Comparison of ENCODE assay signal across 22 mouse cellular contexts in genomic region chr16:9077451-9077850, GRCm38 (mm10).
DNase-seq lines count a peak whose midpoint lies in the region; ATAC-seq lines count a peak whose summit lies in the region.
"Had no signal": no experiment of that assay in that cellular context is flagged by ENCODE, and none has a peak within 500 bp of the region (broad histone marks: within the 10 kb centered on the region; RNA-seq: fewer than 3 reads in every experiment).

No protein-coding gene starts in this region.

- H3K27me3 ChIP-seq in embryonic facial prominence, embryonic 14.5 days (replicated peaks; ENCODE audit: control insufficient read depth, insufficient read depth, low read length): no peaks in the 10 kb centered on the region
- no peaks in the 10 kb centered on the region for H3K27me3 ChIP-seq in embryonic facial prominence, embryonic 10.5 days (replicated peaks; ENCODE audit: low read depth, poor library complexity, severe bottlenecking)
- H3K27me3 ChIP-seq in hindbrain, embryonic 10.5 days (ENCODE audit: insufficient read depth, poor library complexity, severe bottlenecking): no peaks in the 10 kb centered on the region
- H3K27me3 ChIP-seq in hindbrain, embryonic 12.5 days: no peaks in the 10 kb centered on the region
- H3K27me3 ChIP-seq in midbrain, embryonic 11.5 days (ENCODE audit: control insufficient read depth, insufficient read depth, low read length): peaks cover 2% of the 10 kb centered on the region; the same call in 1 of the 2 replicates
- H3K27me3 ChIP-seq in midbrain, embryonic 13.5 days: no peaks in the 10 kb centered on the region
- H3K27me3 ChIP-seq: CH12.LX, Patski had no signal

- no peaks in the 10 kb centered on the region for H3K9me3 ChIP-seq in embryonic facial prominence, embryonic 14.5 days (ENCODE audit: control insufficient read depth, low read length)
- H3K9me3 ChIP-seq in embryonic facial prominence, embryonic 10.5 days: no peaks in the 10 kb centered on the region
- no peaks in the 10 kb centered on the region for H3K9me3 ChIP-seq in hindbrain, embryonic 10.5 days
- H3K9me3 ChIP-seq in hindbrain, embryonic 12.5 days (replicated peaks): no peaks in the 10 kb centered on the region
- no peaks in the 10 kb centered on the region for H3K9me3 ChIP-seq in midbrain, embryonic 11.5 days (ENCODE audit: control insufficient read depth, low read length)
- H3K9me3 ChIP-seq in midbrain, embryonic 13.5 days: no peaks in the 10 kb centered on the region
- H3K9me3 ChIP-seq: G1E had no signal

- WGBS in embryonic facial prominence, embryonic 14.5 days: 36% methylated on average over 2 of the region's 2 CpGs
- WGBS in embryonic facial prominence, embryonic 10.5 days: 84% methylated on average over 2 of the region's 2 CpGs
- WGBS in hindbrain, embryonic 10.5 days: 85% methylated on average over 2 of the region's 2 CpGs
- 89% methylated on average over 2 of the region's 2 CpGs for WGBS in hindbrain, embryonic 12.5 days
- WGBS in midbrain, embryonic 11.5 days: 47% methylated on average over 2 of the region's 2 CpGs
- 40% methylated on average over 2 of the region's 2 CpGs for WGBS in midbrain, embryonic 13.5 days

- H3K4me3 ChIP-seq in embryonic facial prominence, embryonic 14.5 days (ENCODE audit: low read depth, low read length): no peak overlapping the region
- H3K4me3 ChIP-seq in embryonic facial prominence, embryonic 10.5 days: no peak overlapping the region
- no peak overlapping the region for H3K4me3 ChIP-seq in hindbrain, embryonic 10.5 days
- no peak overlapping the region for H3K4me3 ChIP-seq in hindbrain, embryonic 12.5 days
- no peak overlapping the region for H3K4me3 ChIP-seq in midbrain, embryonic 11.5 days (ENCODE audit: low read depth, low read length)
- no peak overlapping the region for H3K4me3 ChIP-seq in midbrain, embryonic 13.5 days (replicated peaks)

- intact Hi-C loops in heart, postnatal 36 days (cut with DNase I): no loop called here

- H3K36me3 ChIP-seq in embryonic facial prominence, embryonic 14.5 days (ENCODE audit: control insufficient read depth, insufficient read depth, low read length): no peaks in the 10 kb centered on the region
- no peaks in the 10 kb centered on the region for H3K36me3 ChIP-seq in embryonic facial prominence, embryonic 10.5 days (replicated peaks)
- H3K36me3 ChIP-seq in hindbrain, embryonic 10.5 days: no peaks in the 10 kb centered on the region
- H3K36me3 ChIP-seq in hindbrain, embryonic 12.5 days: no peaks in the 10 kb centered on the region
- H3K36me3 ChIP-seq in midbrain, embryonic 11.5 days (ENCODE audit: control insufficient read depth, insufficient read depth, low read length): no peaks in the 10 kb centered on the region
- H3K36me3 ChIP-seq in midbrain, embryonic 13.5 days: no peaks in the 10 kb centered on the region
- H3K36me3 ChIP-seq: G1E had no signal

- H3K27ac ChIP-seq in embryonic facial prominence, embryonic 14.5 days (replicated peaks; ENCODE audit: low read depth, low read length): no peak overlapping the region
- no peak overlapping the region for H3K27ac ChIP-seq in embryonic facial prominence, embryonic 10.5 days (replicated peaks)
- H3K27ac ChIP-seq in hindbrain, embryonic 10.5 days: peak overlapping the region; percentile 59; the same call in 1 of the 2 replicates
- no peak overlapping the region for H3K27ac ChIP-seq in hindbrain, embryonic 12.5 days
- no peak overlapping the region for H3K27ac ChIP-seq in midbrain, embryonic 11.5 days (ENCODE audit: low read depth, low read length)
- no peak overlapping the region for H3K27ac ChIP-seq in midbrain, embryonic 13.5 days

- H3K4me2 ChIP-seq in embryonic facial prominence, embryonic 14.5 days (ENCODE audit: low read depth, low read length): no peak overlapping the region
- H3K4me2 ChIP-seq in hindbrain, embryonic 12.5 days (replicated peaks): no peak overlapping the region
- H3K4me2 ChIP-seq in midbrain, embryonic 11.5 days: no peak overlapping the region
- H3K4me2 ChIP-seq in midbrain, embryonic 13.5 days (replicated peaks): no peak overlapping the region

- peak; percentile 53; the same call in 1 of the 2 replicates for ATAC-seq in embryonic facial prominence, embryonic 14.5 days (ENCODE audit: low read depth)
- no peak for ATAC-seq in hindbrain, embryonic 12.5 days (ENCODE audit: low FRiP score)
- no peak for ATAC-seq in midbrain, embryonic 11.5 days (ENCODE audit: low FRiP score)
- no peak for ATAC-seq in midbrain, embryonic 13.5 days
- ATAC-seq: activated CD4-positive, CD25-positive, alpha-beta regulatory T cell, adult 4 months; CD4-positive, CD25-positive, alpha-beta regulatory T cell, adult 4 months; Patski had no signal

- no peak overlapping the region for H3K9ac ChIP-seq in embryonic facial prominence, embryonic 14.5 days (ENCODE audit: low read depth, low read length)
- no peak overlapping the region for H3K9ac ChIP-seq in hindbrain, embryonic 12.5 days
- no peak overlapping the region for H3K9ac ChIP-seq in midbrain, embryonic 11.5 days (ENCODE audit: low read length)
- H3K9ac ChIP-seq in midbrain, embryonic 13.5 days (replicated peaks): no peak overlapping the region

- no peak for DNase-seq in embryonic facial prominence, embryonic 14.5 days (ENCODE audit: low spot score)
- DNase-seq in embryonic facial prominence, embryonic 10.5 days (ENCODE audit: low spot score): no peak
- peak; percentile 43 for DNase-seq in heart, adult 11 months
- DNase-seq in heart, postnatal 36 days: no peak
- no peak for DNase-seq in hindbrain, embryonic 10.5 days (ENCODE audit: low spot score)
- DNase-seq in midbrain, embryonic 11.5 days (ENCODE audit: low spot score, missing footprints): peak; percentile 75
- DNase-seq: adrenal gland, adult 2 months; adrenal gland, adult 8-10 months; adrenal gland, postnatal 10 days; adrenal gland, postnatal 14 days; adrenal gland, postnatal 25 days; adrenal gland, postnatal 36 days; B cell, adult 2 months; cerebellum, adult 11 months; cerebellum, adult 11-12 months had no signal

- H3K4me1 ChIP-seq in embryonic facial prominence, embryonic 14.5 days (ENCODE audit: control insufficient read depth, insufficient read depth, low read length): no peaks in the 10 kb centered on the region
- H3K4me1 ChIP-seq in embryonic facial prominence, embryonic 10.5 days: no peaks in the 10 kb centered on the region
- H3K4me1 ChIP-seq in hindbrain, embryonic 10.5 days (replicated peaks): peaks cover 17% of the 10 kb centered on the region
- H3K4me1 ChIP-seq in hindbrain, embryonic 12.5 days: peaks cover 6% of the 10 kb centered on the region; the same call in 1 of the 2 replicates
- peaks cover 6% of the 10 kb centered on the region for H3K4me1 ChIP-seq in midbrain, embryonic 11.5 days (ENCODE audit: control insufficient read depth, insufficient read depth, low read length)
- peaks cover 20% of the 10 kb centered on the region for H3K4me1 ChIP-seq in midbrain, embryonic 13.5 days (replicated peaks)

Comparison
In these comparisons a context has a peak if more than half of its experiments do, and no peak if none do; other contexts are left out.
1. DNase-seq: peak in heart, adult 11 months (single experiment) and midbrain, embryonic 11.5 days (single experiment); none in embryonic facial prominence, embryonic 14.5 days (single experiment), embryonic facial prominence, embryonic 10.5 days (single experiment), heart, postnatal 36 days (0 of 2) and hindbrain, embryonic 10.5 days (single experiment).